Mouse (Mus musculus): ENCODE results near the gene Tusc2. TPM values are rescaled to one million over a fixed set of nuclear protein-coding genes. Genes with fewer than 3 reads are reported as not detected.
A peak's percentile ranks its signal among the peaks of the same experiment; 100 is the strongest.

Gene Tusc2
- polyA plus RNA-seq, 1 experiment, result 82.5 TPM

- no peaks in the 10 kb centered on the region for H3K27me3 ChIP-seq (replicated peaks; ENCODE audit: control insufficient read depth, insufficient read depth, low read length)
- 87% methylated on average over 12 of the region's 12 CpGs for WGBS
- H3K36me3 ChIP-seq (ENCODE audit: control insufficient read depth, insufficient read depth, low read length), result no peaks in the 10 kb centered on the region
- H3K4me1 ChIP-seq (ENCODE audit: control insufficient read depth, insufficient read depth, low read length), result peaks cover 16% of the 10 kb centered on the region; the same call in 1 of the 2 replicates
- no peak overlapping the region for H3K27ac ChIP-seq (ENCODE audit: insufficient read depth, low read depth, low read length)
- H3K4me3 ChIP-seq (ENCODE audit: insufficient read depth, low read depth, low read length), result no peak overlapping the region
- DNase-seq, result no peak
- TF ChIP-seq POLR2A (IDR thresholded peaks at IDR 0.05; ENCODE audit: low read depth, low read length), result no peak
- TF ChIP-seq CTCF (conservative IDR thresholded peaks at IDR 0.05; ENCODE audit: insufficient read depth, insufficient read length, low read depth, low read length), result no peak
Observed at GRCm38 (mm10) chr9:107544729-107545128, 18.3 kb upstream of the Tusc2 start.

- Histone ChIP-seq H3K27ac (ENCODE audit: insufficient read depth, low read depth, low read length) (no peak overlapping the region), H3K36me3 (ENCODE audit: control insufficient read depth, insufficient read depth, low read length) (no peaks in the 10 kb centered on the region), H3K27me3 (replicated peaks; ENCODE audit: control insufficient read depth, insufficient read depth, low read length) (no peaks in the 10 kb centered on the region), H3K4me1 (ENCODE audit: control insufficient read depth, insufficient read depth, low read length) (peaks cover 18% of the 10 kb centered on the region; the same call in 1 of the 2 replicates), H3K4me3 (ENCODE audit: insufficient read depth, low read depth, low read length) (no peak overlapping the region)
- WGBS, result 79% methylated on average over 10 of the region's 10 CpGs
- no peak for DNase-seq
- TF ChIP-seq POLR2A (IDR thresholded peaks at IDR 0.05; ENCODE audit: low read depth, low read length), result no peak
Observed at GRCm38 (mm10) chr9:107545199-107545598, 17.9 kb upstream of the Tusc2 start.

- Histone ChIP-seq H3K4me1 (ENCODE audit: control insufficient read depth, insufficient read depth, low read length) (peaks cover 19% of the 10 kb centered on the region; the same call in 1 of the 2 replicates), H3K27me3 (replicated peaks; ENCODE audit: control insufficient read depth, insufficient read depth, low read length) (no peaks in the 10 kb centered on the region), H3K4me3 (ENCODE audit: insufficient read depth, low read depth, low read length) (no peak overlapping the region), H3K36me3 (ENCODE audit: control insufficient read depth, insufficient read depth, low read length) (no peaks in the 10 kb centered on the region), H3K27ac (ENCODE audit: insufficient read depth, low read depth, low read length) (no peak overlapping the region)
- DNase-seq, result peak; percentile 83
- TF ChIP-seq POLR2A (IDR thresholded peaks at IDR 0.05; ENCODE audit: low read depth, low read length) (no peak), CTCF (conservative IDR thresholded peaks at IDR 0.05; ENCODE audit: insufficient read depth, insufficient read length, low read depth, low read length) (peak; percentile 88)
- 7% methylated on average over 3 of the region's 3 CpGs for WGBS
Observed at GRCm38 (mm10) chr9:107545602-107546001, 17.5 kb upstream of the Tusc2 start.

GRCm38 (mm10) chr9:107547026-107547425 is 16.0 kb upstream of the Tusc2 start, which contains the start of gene Zmynd10:
Zmynd10 (plus strand) TSS chr9:107547298.
- TF ChIP-seq CTCF (conservative IDR thresholded peaks at IDR 0.05; ENCODE audit: insufficient read depth, insufficient read length, low read depth, low read length), result no peak
- TF ChIP-seq POLR2A (IDR thresholded peaks at IDR 0.05; ENCODE audit: low read depth, low read length), result peak; percentile 32
- 2% methylated on average over 20 of the region's 20 CpGs for WGBS
- Histone ChIP-seq H3K27ac (ENCODE audit: insufficient read depth, low read depth, low read length) (peak within 1 kb of the TSS; percentile 68), H3K4me3 (ENCODE audit: insufficient read depth, low read depth, low read length) (peak within 1 kb of the TSS; percentile 29; the same call in 1 of the 2 replicates), H3K36me3 (ENCODE audit: control insufficient read depth, insufficient read depth, low read length) (no peaks in the 10 kb centered on the region), H3K27me3 (replicated peaks; ENCODE audit: control insufficient read depth, insufficient read depth, low read length) (no peaks in the 10 kb centered on the region), H3K4me1 (ENCODE audit: control insufficient read depth, insufficient read depth, low read length) (peaks cover 25% of the 10 kb centered on the region; the same call in 1 of the 2 replicates)
- peak; percentile 98 for DNase-seq

GRCm38 (mm10) chr9:107547957-107548356 is 15.1 kb upstream of the Tusc2 start:
- no peaks in the 10 kb centered on the region for H3K36me3 ChIP-seq (ENCODE audit: control insufficient read depth, insufficient read depth, low read length)
- DNase-seq, result no peak
- WGBS, result 83% methylated on average over 5 of the region's 5 CpGs

GRCm38 (mm10) chr9:107548820-107549219 is 14.2 kb upstream of the Tusc2 start:
- no peak overlapping the region for H3K27ac ChIP-seq (ENCODE audit: insufficient read depth, low read depth, low read length)
- peaks cover 31% of the 10 kb centered on the region; the same call in 1 of the 2 replicates for H3K4me1 ChIP-seq (ENCODE audit: control insufficient read depth, insufficient read depth, low read length)
- WGBS, result 91% methylated on average over 10 of the region's 10 CpGs
- no peak for DNase-seq
- no peaks in the 10 kb centered on the region for H3K27me3 ChIP-seq (replicated peaks; ENCODE audit: control insufficient read depth, insufficient read depth, low read length)
- no peak for TF ChIP-seq CTCF (conservative IDR thresholded peaks at IDR 0.05; ENCODE audit: insufficient read depth, insufficient read length, low read depth, low read length)
- TF ChIP-seq POLR2A (IDR thresholded peaks at IDR 0.05; ENCODE audit: low read depth, low read length), result no peak
- H3K4me3 ChIP-seq (ENCODE audit: insufficient read depth, low read depth, low read length), result no peak overlapping the region
- no peaks in the 10 kb centered on the region for H3K36me3 ChIP-seq (ENCODE audit: control insufficient read depth, insufficient read depth, low read length)

More at GRCm38 (mm10) chr9:107547957-107548356, 15.1 kb upstream of the Tusc2 start:
- TF ChIP-seq CTCF (conservative IDR thresholded peaks at IDR 0.05; ENCODE audit: insufficient read depth, insufficient read length, low read depth, low read length), result no peak
- no peak for TF ChIP-seq POLR2A (IDR thresholded peaks at IDR 0.05; ENCODE audit: low read depth, low read length)
- no peak overlapping the region for H3K27ac ChIP-seq (ENCODE audit: insufficient read depth, low read depth, low read length)
- no peak overlapping the region for H3K4me3 ChIP-seq (ENCODE audit: insufficient read depth, low read depth, low read length)
- H3K4me1 ChIP-seq (ENCODE audit: control insufficient read depth, insufficient read depth, low read length), result peaks cover 26% of the 10 kb centered on the region; the same call in 1 of the 2 replicates
- H3K27me3 ChIP-seq (replicated peaks; ENCODE audit: control insufficient read depth, insufficient read depth, low read length), result no peaks in the 10 kb centered on the region

GRCm38 (mm10) chr9:107549297-107550074 is 13.6 kb upstream of the Tusc2 start:
- Histone ChIP-seq H3K27me3 (replicated peaks; ENCODE audit: control insufficient read depth, insufficient read depth, low read length) (no peaks in the 10 kb centered on the region), H3K4me3 (ENCODE audit: insufficient read depth, low read depth, low read length) (no peak overlapping the region), H3K27ac (ENCODE audit: insufficient read depth, low read depth, low read length) (no peak overlapping the region), H3K36me3 (ENCODE audit: control insufficient read depth, insufficient read depth, low read length) (no peaks in the 10 kb centered on the region), H3K4me1 (ENCODE audit: control insufficient read depth, insufficient read depth, low read length) (peaks cover 32% of the 10 kb centered on the region; the same call in 1 of the 2 replicates)
- TF ChIP-seq POLR2A (IDR thresholded peaks at IDR 0.05; ENCODE audit: low read depth, low read length) (no peak), CTCF (conservative IDR thresholded peaks at IDR 0.05; ENCODE audit: insufficient read depth, insufficient read length, low read depth, low read length) (no peak)
- no peak for DNase-seq
- 87% methylated on average over 20 of the region's 20 CpGs for WGBS

Data from kidney, adult 2 months (tissue).